Mouse (Mus musculus) regulatory T cell (primary cell): ENCODE data around the gene Card10.

Source experiments
- in situ Hi-C: fragments of 300-600 bp; cut with MboI, MseI; formaldehyde crosslinking; loops from one replicate; pipeline ENCODE4 v1.15.1; 2025; ENCODE audit warnings: high pct_unique_total_duplicates

Gene Card10

GRCm38 (mm10) chr15:78772856-78773255 lies 30.0 kb downstream of the Card10 start:
- in situ Hi-C loops: no loop called here

GRCm38 (mm10) chr15:78772368-78772763 lies 30.5 kb downstream of the Card10 start:
- in situ Hi-C loops: no loop called here

- in situ Hi-C loops: no loop called here
Observed at GRCm38 (mm10) chr15:78771531-78772367, 31.1 kb downstream of the Card10 start.

- in situ Hi-C loops: no loop called here
Observed at GRCm38 (mm10) chr15:78770983-78771355, 31.9 kb downstream of the Card10 start.

GRCm38 (mm10) chr15:78770234-78770982 lies 32.4 kb downstream of the Card10 start:
- in situ Hi-C loops: no loop called here

- in situ Hi-C loops: no loop called here
Observed at GRCm38 (mm10) chr15:78769064-78769463, 33.8 kb downstream of the Card10 start.

GRCm38 (mm10) chr15:78763704-78764103 lies 39.1 kb downstream of the Card10 start:
- in situ Hi-C loops: no loop called here

- in situ Hi-C loops: no loop called here
Observed at GRCm38 (mm10) chr15:78763210-78763609, 39.6 kb downstream of the Card10 start.

GRCm38 (mm10) chr15:78761112-78761511 lies 41.7 kb downstream of the Card10 start:
- in situ Hi-C loops: no loop called here

- in situ Hi-C loops: no loop called here
Observed at GRCm38 (mm10) chr15:78758132-78758531, 44.7 kb downstream of the Card10 start.

- in situ Hi-C loops: no loop called here
Observed at GRCm38 (mm10) chr15:78755966-78756725, 46.7 kb downstream of the Card10 start.

GRCm38 (mm10) chr15:78755226-78755625 lies 47.6 kb downstream of the Card10 start:
- in situ Hi-C loops: no loop called here

GRCm38 (mm10) chr15:78754144-78754543 lies 48.7 kb downstream of the Card10 start:
- in situ Hi-C loops: no loop called here

GRCm38 (mm10) chr15:78752991-78753390 lies 49.9 kb downstream of the Card10 start:
- in situ Hi-C loops: no loop called here

GRCm38 (mm10) chr15:78750608-78751350 lies 52.1 kb downstream of the Card10 start:
- in situ Hi-C loops: no loop called here

GRCm38 (mm10) chr15:78749855-78750254 lies 53.0 kb downstream of the Card10 start:
- in situ Hi-C loops: loop anchor here (10.0 kb wide), 1 partner anchor 305 kb away; no protein-coding TSS in a partner anchor

GRCm38 (mm10) chr15:78744206-78744605 lies 58.6 kb downstream of the Card10 start:
- in situ Hi-C loops: loop anchor here (5.0 to 10.0 kb wide), 2 partner anchors 122 to 299 kb away; no protein-coding TSS in a partner anchor

GRCm38 (mm10) chr15:78742831-78743230 lies 60.0 kb downstream of the Card10 start:
- in situ Hi-C loops: loop anchor here (5.0 to 10.0 kb wide), 2 partner anchors 121 to 298 kb away; no protein-coding TSS in a partner anchor

GRCm38 (mm10) chr15:78740662-78741061 lies 62.2 kb downstream of the Card10 start:
- in situ Hi-C loops: loop anchor here (5.0 to 10.0 kb wide), 2 partner anchors 118 to 296 kb away; no protein-coding TSS in a partner anchor

GRCm38 (mm10) chr15:78737146-78737545 lies 65.7 kb downstream of the Card10 start:
- in situ Hi-C loops: no loop called here

- in situ Hi-C loops: no loop called here
Observed at GRCm38 (mm10) chr15:78736681-78737100, 66.2 kb downstream of the Card10 start.
